Mouse (Mus musculus) splenic B cell, adult 2 months (primary cell): Measurements from ENCODE around the gene Cyp27a1.

ENCODE experiments used
- DNase-seq: peaks from one replicate; pipeline ENCODE4 v3.0.0-alpha.2; 2011; ENCODE audit warnings: low read depth, low spot score
- H3K27me3 ChIP-seq: 2 replicates; pipeline ENCODE4 v1.6.1; 2012; ENCODE audit warnings: mild to moderate bottlenecking, low read length, moderate library complexity, mixed read lengths; ENCODE audit not compliant: control insufficient read depth, poor library complexity, insufficient read depth, severe bottlenecking
- H3K36me3 ChIP-seq: 2 replicates; pipeline ENCODE4 v1.6.1; 2012; ENCODE audit warnings: mild to moderate bottlenecking, low read length, moderate library complexity, mixed read lengths; ENCODE audit not compliant: control insufficient read depth, poor library complexity, insufficient read depth, severe bottlenecking

Gene Cyp27a1

GRCm38 (mm10) chr1:74771931-74772620 lies 58.7 kb downstream of the Cyp27a1 start:
- DNase-seq = no peak
- H3K36me3 ChIP-seq = no peaks in the 10 kb centered on the region
- H3K27me3 ChIP-seq = no peaks in the 10 kb centered on the region; the same call in none of the 2 replicates

- peak; percentile 50 for DNase-seq
Measured at GRCm38 (mm10) chr1:74773136-74773535, 59.8 kb downstream of the Cyp27a1 start.

GRCm38 (mm10) chr1:74774062-74774461 lies 60.7 kb downstream of the Cyp27a1 start:
- no peak for DNase-seq
- Histone ChIP-seq H3K27me3 (no peaks in the 10 kb centered on the region; the same call in none of the 2 replicates), H3K36me3 (no peaks in the 10 kb centered on the region)

More at GRCm38 (mm10) chr1:74773136-74773535, 59.8 kb downstream of the Cyp27a1 start:
- no peaks in the 10 kb centered on the region; the same call in none of the 2 replicates for H3K27me3 ChIP-seq
- no peaks in the 10 kb centered on the region for H3K36me3 ChIP-seq

GRCm38 (mm10) chr1:74775816-74776215 lies 62.4 kb downstream of the Cyp27a1 start:
- no peaks in the 10 kb centered on the region; the same call in 1 of the 2 replicates for H3K27me3 ChIP-seq
- H3K36me3 ChIP-seq = no peaks in the 10 kb centered on the region
- DNase-seq = no peak

- Histone ChIP-seq H3K36me3 (no peaks in the 10 kb centered on the region), H3K27me3 (no peaks in the 10 kb centered on the region; the same call in 1 of the 2 replicates)
- DNase-seq = no peak
Measured at GRCm38 (mm10) chr1:74778934-74779486, 65.6 kb downstream of the Cyp27a1 start.

- no peaks in the 10 kb centered on the region for H3K36me3 ChIP-seq
- no peaks in the 10 kb centered on the region for H3K27me3 ChIP-seq
- DNase-seq = no peak
Measured at GRCm38 (mm10) chr1:74782045-74782444, 68.7 kb downstream of the Cyp27a1 start.

GRCm38 (mm10) chr1:74783554-74783953 lies 70.2 kb downstream of the Cyp27a1 start:
- H3K27me3 ChIP-seq = no peaks in the 10 kb centered on the region
- no peak for DNase-seq
- H3K36me3 ChIP-seq = no peaks in the 10 kb centered on the region

- no peaks in the 10 kb centered on the region for H3K27me3 ChIP-seq
- peak; percentile 58 for DNase-seq
- no peaks in the 10 kb centered on the region for H3K36me3 ChIP-seq
Measured at GRCm38 (mm10) chr1:74784041-74784759, 70.8 kb downstream of the Cyp27a1 start.
